Mouse (Mus musculus): Measurements from ENCODE around the gene Tppp2. TPM values are rescaled to one million over a fixed set of nuclear protein-coding genes. Genes with fewer than 3 reads are reported as not detected.

The Tppp2 gene
- polyA plus RNA-seq, 2 experiments, result not detected

DNA sequence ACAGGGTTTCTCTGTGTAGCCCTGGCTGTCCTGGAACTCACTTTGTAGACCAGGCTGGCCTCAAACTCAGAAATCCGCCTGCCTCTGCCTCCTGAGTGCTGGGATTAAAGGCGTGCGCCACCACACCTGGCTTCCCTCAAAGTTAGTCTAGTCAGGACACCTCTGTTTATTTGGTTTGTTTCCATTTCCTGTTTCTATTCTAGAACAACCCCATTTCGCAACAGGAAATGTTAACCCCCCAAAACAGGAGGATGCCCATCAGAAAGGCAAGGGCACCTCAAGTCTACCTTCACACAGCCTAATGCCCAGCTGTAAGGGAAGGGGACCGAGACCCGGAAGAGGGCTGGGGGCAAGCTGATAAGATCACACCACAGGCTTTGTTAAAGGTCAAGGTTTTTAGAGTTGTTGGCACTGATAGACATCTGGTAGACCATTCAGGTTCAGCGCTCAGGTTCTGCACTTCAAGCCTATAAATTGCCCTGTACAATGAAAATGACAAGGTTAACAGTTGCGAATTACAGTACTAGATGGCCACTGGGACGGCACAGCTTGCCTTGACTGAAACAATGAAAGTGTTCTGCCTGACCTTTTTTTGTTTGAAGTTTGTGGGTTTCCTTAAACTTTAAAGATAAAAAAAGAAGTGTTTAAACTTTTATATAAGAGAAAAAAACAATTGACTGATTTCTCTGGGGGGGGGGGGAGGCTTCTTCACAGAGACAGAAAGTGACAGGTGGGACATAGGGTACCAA is 25.9 kb upstream of the Tppp2 start, which contains the start of gene Slc39a2:
Gene Slc39a2, plus strand, starts transcription at position 699 of the 749 bp plus-strand sequence.
- DNase-seq (ENCODE audit: low read depth in 3 of 3, low spot score in 3 of 3), result no peak
- H3K9ac ChIP-seq (replicated peaks), result no peak within 1 kb of the TSS
- H3K36me3 ChIP-seq (replicated peaks; ENCODE audit: control insufficient read depth, insufficient read depth, low read depth), result peaks cover 8% of the 10 kb centered on the region
- no peak within 1 kb of the TSS for H3K4me2 ChIP-seq (ENCODE audit: low read depth)
- no peaks in the 10 kb centered on the region for H3K9me3 ChIP-seq (ENCODE audit: control insufficient read depth, low read length)
- H3K4me1 ChIP-seq (replicated peaks; ENCODE audit: control insufficient read depth in 2 of 2, insufficient read depth in 2 of 2, low read length in 1 of 2), result peaks cover 8 to 15% of the 10 kb centered on the region in 2 experiments
- H3K4me3 ChIP-seq (ENCODE audit: insufficient read depth in 1 of 2, low read depth in 2 of 2, low read length in 2 of 2), result no peak within 1 kb of the TSS
- TF ChIP-seq CTCF (IDR thresholded peaks at IDR 0.05; ENCODE audit: low read depth), result no peak
- TF ChIP-seq EP300 (IDR thresholded peaks at IDR 0.05; ENCODE audit: low read depth), result no peak
- H3K27me3 ChIP-seq (ENCODE audit: control insufficient read depth, insufficient read depth, low read length), result no peaks in the 10 kb centered on the region
- WGBS (ENCODE audit: insufficient replicate concordance), result 70% methylated on average over 9 of the region's 9 CpGs
- ATAC-seq (ENCODE audit: insufficient read depth), result no peak
- no peak within 1 kb of the TSS for H3K27ac ChIP-seq

GRCm38 (mm10) chr14:51893094-51893794 is 25.0 kb upstream of the Tppp2 start:
- H3K4me2 ChIP-seq (ENCODE audit: low read depth), result no peak overlapping the region

GRCm38 (mm10) chr14:51893809-51894208 is 24.4 kb upstream of the Tppp2 start:
- H3K9ac ChIP-seq (replicated peaks), result no peak overlapping the region
- peaks cover 8% of the 10 kb centered on the region for H3K36me3 ChIP-seq (replicated peaks; ENCODE audit: control insufficient read depth, insufficient read depth, low read depth)
- peaks cover 8 to 15% of the 10 kb centered on the region in 2 experiments for H3K4me1 ChIP-seq (replicated peaks; ENCODE audit: control insufficient read depth in 2 of 2, insufficient read depth in 2 of 2, low read length in 1 of 2)
- 34% methylated on average over 3 of the region's 3 CpGs for WGBS (ENCODE audit: insufficient replicate concordance)
- no peaks in the 10 kb centered on the region for H3K27me3 ChIP-seq (ENCODE audit: control insufficient read depth, insufficient read depth, low read length)
- DNase-seq (ENCODE audit: low read depth in 3 of 3, low spot score in 3 of 3), result no peak
- ATAC-seq (ENCODE audit: insufficient read depth), result peak; percentile 68
- no peak overlapping the region for H3K4me2 ChIP-seq (ENCODE audit: low read depth)
- no peak for TF ChIP-seq CTCF (IDR thresholded peaks at IDR 0.05; ENCODE audit: low read depth)
- 0 out of 2 replicates have a peak, but pooled peaks have one; percentile 19 for TF ChIP-seq EP300 (IDR thresholded peaks at IDR 0.05; ENCODE audit: low read depth)
- no peaks in the 10 kb centered on the region for H3K9me3 ChIP-seq (ENCODE audit: control insufficient read depth, low read length)
- no peak overlapping the region for H3K4me3 ChIP-seq (ENCODE audit: insufficient read depth in 1 of 2, low read depth in 2 of 2, low read length in 2 of 2)
- H3K27ac ChIP-seq, result no peak overlapping the region

More at GRCm38 (mm10) chr14:51893094-51893794, 25.0 kb upstream of the Tppp2 start:
- ATAC-seq (ENCODE audit: insufficient read depth), result peak; percentile 50
- Histone ChIP-seq H3K9ac (replicated peaks) (no peak overlapping the region), H3K4me3 (ENCODE audit: insufficient read depth in 1 of 2, low read depth in 2 of 2, low read length in 2 of 2) (no peak overlapping the region), H3K9me3 (ENCODE audit: control insufficient read depth, low read length) (no peaks in the 10 kb centered on the region), H3K27me3 (ENCODE audit: control insufficient read depth, insufficient read depth, low read length) (no peaks in the 10 kb centered on the region), H3K36me3 (replicated peaks; ENCODE audit: control insufficient read depth, insufficient read depth, low read depth) (peaks cover 8% of the 10 kb centered on the region), H3K27ac (no peak overlapping the region), H3K4me1 (replicated peaks; ENCODE audit: control insufficient read depth in 2 of 2, insufficient read depth in 2 of 2, low read length in 1 of 2) (peaks cover 8 to 15% of the 10 kb centered on the region in 2 experiments)
- no peak for DNase-seq (ENCODE audit: low read depth in 3 of 3, low spot score in 3 of 3)
- 40% methylated on average over 10 of the region's 10 CpGs for WGBS (ENCODE audit: insufficient replicate concordance)
- TF ChIP-seq EP300 (IDR thresholded peaks at IDR 0.05; ENCODE audit: low read depth), result no peak
- no peak for TF ChIP-seq CTCF (IDR thresholded peaks at IDR 0.05; ENCODE audit: low read depth)

DNA sequence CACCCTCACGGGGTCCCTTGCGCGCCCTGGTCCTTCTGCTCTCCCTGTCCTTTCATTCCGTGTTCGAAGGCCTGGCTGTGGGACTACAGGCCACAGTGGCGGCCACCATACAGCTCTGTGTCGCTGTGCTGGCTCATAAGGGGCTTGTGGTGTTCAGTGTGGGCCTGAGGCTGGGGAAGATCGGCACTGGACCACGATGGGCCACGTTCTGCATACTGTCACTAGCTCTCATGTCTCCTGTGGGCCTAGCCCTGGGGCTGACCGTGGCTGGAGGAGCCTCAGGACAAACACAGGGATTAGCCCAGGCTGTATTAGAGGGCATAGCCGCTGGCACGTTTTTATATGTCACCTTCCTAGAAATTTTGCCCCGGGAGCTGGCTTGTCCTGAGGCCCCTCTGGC is 23.2 kb upstream of the Tppp2 start:
- no peak for DNase-seq (ENCODE audit: low read depth in 3 of 3, low spot score in 3 of 3)
- 66% methylated on average over 14 of the region's 14 CpGs for WGBS (ENCODE audit: insufficient replicate concordance)

GRCm38 (mm10) chr14:51896019-51896418 is 22.2 kb upstream of the Tppp2 start:
- Histone ChIP-seq H3K4me3 (ENCODE audit: insufficient read depth in 1 of 2, low read depth in 2 of 2, low read length in 2 of 2) (no peak overlapping the region), H3K9me3 (ENCODE audit: control insufficient read depth, low read length) (no peaks in the 10 kb centered on the region), H3K36me3 (replicated peaks; ENCODE audit: control insufficient read depth, insufficient read depth, low read depth) (peaks cover 8% of the 10 kb centered on the region), H3K9ac (replicated peaks) (no peak overlapping the region; the same call in 1 of the 2 replicates), H3K27me3 (ENCODE audit: control insufficient read depth, insufficient read depth, low read length) (no peaks in the 10 kb centered on the region), H3K4me1 (replicated peaks; ENCODE audit: control insufficient read depth in 2 of 2, insufficient read depth in 2 of 2, low read length in 1 of 2) (peaks cover 8 to 15% of the 10 kb centered on the region in 2 experiments), H3K27ac (no peak overlapping the region), H3K4me2 (ENCODE audit: low read depth) (no peak overlapping the region)
- TF ChIP-seq CTCF (IDR thresholded peaks at IDR 0.05; ENCODE audit: low read depth) (no peak), EP300 (IDR thresholded peaks at IDR 0.05; ENCODE audit: low read depth) (no peak)
- DNase-seq (ENCODE audit: low read depth in 3 of 3, low spot score in 3 of 3) (no peak), ATAC-seq (ENCODE audit: insufficient read depth) (no peak)
- WGBS (ENCODE audit: insufficient replicate concordance), result 38% methylated on average over 6 of the region's 6 CpGs

More for the DNA sequence above, 23.2 kb upstream of the Tppp2 start:
- no peak overlapping the region for H3K27ac ChIP-seq
- no peak for TF ChIP-seq EP300 (IDR thresholded peaks at IDR 0.05; ENCODE audit: low read depth)
- TF ChIP-seq CTCF (IDR thresholded peaks at IDR 0.05; ENCODE audit: low read depth), result no peak
- no peaks in the 10 kb centered on the region for H3K27me3 ChIP-seq (ENCODE audit: control insufficient read depth, insufficient read depth, low read length)
- no peak overlapping the region for H3K4me2 ChIP-seq (ENCODE audit: low read depth)
- H3K4me1 ChIP-seq (replicated peaks; ENCODE audit: control insufficient read depth in 2 of 2, insufficient read depth in 2 of 2, low read length in 1 of 2), result peaks cover 8 to 15% of the 10 kb centered on the region in 2 experiments
- H3K36me3 ChIP-seq (replicated peaks; ENCODE audit: control insufficient read depth, insufficient read depth, low read depth), result peaks cover 8% of the 10 kb centered on the region
- H3K9me3 ChIP-seq (ENCODE audit: control insufficient read depth, low read length), result no peaks in the 10 kb centered on the region
- H3K4me3 ChIP-seq (ENCODE audit: insufficient read depth in 1 of 2, low read depth in 2 of 2, low read length in 2 of 2), result no peak overlapping the region
- no peak for ATAC-seq (ENCODE audit: insufficient read depth)
- H3K9ac ChIP-seq (replicated peaks), result no peak overlapping the region

Data from liver, embryonic 14.5 days (tissue).